Mouse (Mus musculus): ENCODE measurements around the gene Myg1. TPM values are rescaled to one million over a fixed set of nuclear protein-coding genes. Genes with fewer than 3 reads are reported as not detected.

Gene Myg1
- polyA plus RNA-seq, 1 experiment from 2014 or later = 118 TPM

GRCm38 (mm10) chr15:102356501-102357325 is 25.2 kb downstream of the Myg1 start:
- Histone ChIP-seq H3K4me3 (ENCODE audit: low read length) (peak overlapping the region; percentile 59), H3K4me2 (replicated peaks; ENCODE audit: low read depth, low read length) (peak overlapping the region; percentile 95), H3K27ac (ENCODE audit: low read length) (peak overlapping the region; percentile 92), H3K9me3 (ENCODE audit: low read length) (no peaks in the 10 kb centered on the region), H3K36me3 (ENCODE audit: insufficient read depth, low read length) (no peaks in the 10 kb centered on the region), H3K27me3 (ENCODE audit: insufficient read depth, low read length) (peaks cover 12% of the 10 kb centered on the region), H3K4me1 (ENCODE audit: insufficient read depth, low read length) (peaks cover 23% of the 10 kb centered on the region), H3K9ac (replicated peaks; ENCODE audit: low read length) (peak overlapping the region; percentile 86)
- 41% methylated on average over 16 of the region's 16 CpGs for WGBS
- no peak for ATAC-seq (ENCODE audit: low FRiP score, low TSS enrichment)

- Histone ChIP-seq H3K9ac (replicated peaks; ENCODE audit: low read length) (peak overlapping the region; percentile 52), H3K4me1 (ENCODE audit: insufficient read depth, low read length) (peaks cover 32% of the 10 kb centered on the region), H3K9me3 (ENCODE audit: low read length) (no peaks in the 10 kb centered on the region), H3K4me3 (ENCODE audit: low read length) (peak overlapping the region; percentile 23; the same call in 1 of the 2 replicates), H3K27me3 (ENCODE audit: insufficient read depth, low read length) (peaks cover 16% of the 10 kb centered on the region), H3K4me2 (replicated peaks; ENCODE audit: low read depth, low read length) (peak overlapping the region; percentile 53), H3K36me3 (ENCODE audit: insufficient read depth, low read length) (no peaks in the 10 kb centered on the region), H3K27ac (ENCODE audit: low read length) (no peak overlapping the region)
- no peak for ATAC-seq (ENCODE audit: low FRiP score, low TSS enrichment)
- 3% methylated on average over 25 of the region's 25 CpGs for WGBS
Measured at GRCm38 (mm10) chr15:102358126-102358525, 26.6 kb downstream of the Myg1 start.

- no peak for ATAC-seq (ENCODE audit: low FRiP score, low TSS enrichment)
- no peaks in the 10 kb centered on the region for H3K36me3 ChIP-seq (ENCODE audit: insufficient read depth, low read length)
- WGBS = 28% methylated on average over 5 of the region's 5 CpGs
- no peaks in the 10 kb centered on the region for H3K9me3 ChIP-seq (ENCODE audit: low read length)
- peaks cover 32% of the 10 kb centered on the region for H3K4me1 ChIP-seq (ENCODE audit: insufficient read depth, low read length)
- no peak overlapping the region for H3K4me3 ChIP-seq (ENCODE audit: low read length)
- H3K27ac ChIP-seq (ENCODE audit: low read length) = no peak overlapping the region
- no peak overlapping the region for H3K9ac ChIP-seq (replicated peaks; ENCODE audit: low read length)
- H3K4me2 ChIP-seq (replicated peaks; ENCODE audit: low read depth, low read length) = no peak overlapping the region
- peaks cover 16% of the 10 kb centered on the region for H3K27me3 ChIP-seq (ENCODE audit: insufficient read depth, low read length)
Measured at GRCm38 (mm10) chr15:102358834-102359233, 27.3 kb downstream of the Myg1 start.

- Histone ChIP-seq H3K36me3 (ENCODE audit: insufficient read depth, low read length) (no peaks in the 10 kb centered on the region), H3K4me1 (ENCODE audit: insufficient read depth, low read length) (peaks cover 36% of the 10 kb centered on the region), H3K4me3 (ENCODE audit: low read length) (peak overlapping the region; percentile 26), H3K4me2 (replicated peaks; ENCODE audit: low read depth, low read length) (peak overlapping the region; percentile 57), H3K9me3 (ENCODE audit: low read length) (no peaks in the 10 kb centered on the region), H3K27ac (ENCODE audit: low read length) (peak overlapping the region; percentile 59; the same call in 1 of the 2 replicates), H3K27me3 (ENCODE audit: insufficient read depth, low read length) (peaks cover 14% of the 10 kb centered on the region), H3K9ac (replicated peaks; ENCODE audit: low read length) (peak overlapping the region; percentile 68)
- 4% methylated on average over 14 of the region's 14 CpGs for WGBS
- ATAC-seq (ENCODE audit: low FRiP score, low TSS enrichment) = peak; percentile 49; the same call in 1 of the 2 replicates
Measured at GRCm38 (mm10) chr15:102362648-102363047, 31.1 kb downstream of the Myg1 start.

GRCm38 (mm10) chr15:102364678-102365077 is 33.2 kb downstream of the Myg1 start:
- Histone ChIP-seq H3K9me3 (ENCODE audit: low read length) (no peaks in the 10 kb centered on the region), H3K4me3 (ENCODE audit: low read length) (no peak overlapping the region), H3K4me1 (ENCODE audit: insufficient read depth, low read length) (peaks cover 25% of the 10 kb centered on the region), H3K36me3 (ENCODE audit: insufficient read depth, low read length) (no peaks in the 10 kb centered on the region), H3K27me3 (ENCODE audit: insufficient read depth, low read length) (peaks cover 6% of the 10 kb centered on the region), H3K9ac (replicated peaks; ENCODE audit: low read length) (no peak overlapping the region), H3K4me2 (replicated peaks; ENCODE audit: low read depth, low read length) (no peak overlapping the region), H3K27ac (ENCODE audit: low read length) (no peak overlapping the region)
- no peak for ATAC-seq (ENCODE audit: low FRiP score, low TSS enrichment)
- 98% methylated on average over 1 of the region's 1 CpGs for WGBS

- no peaks in the 10 kb centered on the region for H3K36me3 ChIP-seq (ENCODE audit: insufficient read depth, low read length)
- H3K27ac ChIP-seq (ENCODE audit: low read length) = no peak overlapping the region; the same call in 1 of the 2 replicates
- no peak for ATAC-seq (ENCODE audit: low FRiP score, low TSS enrichment)
- 11% methylated on average over 6 of the region's 7 CpGs for WGBS
- peaks cover 36% of the 10 kb centered on the region for H3K4me1 ChIP-seq (ENCODE audit: insufficient read depth, low read length)
- H3K9ac ChIP-seq (replicated peaks; ENCODE audit: low read length) = peak overlapping the region; percentile 63
- H3K9me3 ChIP-seq (ENCODE audit: low read length) = no peaks in the 10 kb centered on the region
- peak overlapping the region; percentile 51 for H3K4me2 ChIP-seq (replicated peaks; ENCODE audit: low read depth, low read length)
- H3K4me3 ChIP-seq (ENCODE audit: low read length) = peak overlapping the region; percentile 35
- H3K27me3 ChIP-seq (ENCODE audit: insufficient read depth, low read length) = peaks cover 6% of the 10 kb centered on the region
Measured at GRCm38 (mm10) chr15:102366238-102366637, 34.7 kb downstream of the Myg1 start.

- Histone ChIP-seq H3K9ac (replicated peaks; ENCODE audit: low read length) (peak within 1 kb of the TSS; percentile 63), H3K27ac (ENCODE audit: low read length) (no peak within 1 kb of the TSS; the same call in 1 of the 2 replicates), H3K4me3 (ENCODE audit: low read length) (peak within 1 kb of the TSS; percentile 35), H3K9me3 (ENCODE audit: low read length) (no peaks in the 10 kb centered on the region), H3K4me2 (replicated peaks; ENCODE audit: low read depth, low read length) (peak within 1 kb of the TSS; percentile 51), H3K36me3 (ENCODE audit: insufficient read depth, low read length) (no peaks in the 10 kb centered on the region), H3K4me1 (ENCODE audit: insufficient read depth, low read length) (peaks cover 36% of the 10 kb centered on the region), H3K27me3 (ENCODE audit: insufficient read depth, low read length) (peaks cover 6% of the 10 kb centered on the region)
- 9% methylated on average over 15 of the region's 15 CpGs for WGBS
- no peak for ATAC-seq (ENCODE audit: low FRiP score, low TSS enrichment)
Measured at GRCm38 (mm10) chr15:102366733-102367344, 35.3 kb downstream of the Myg1 start, which contains the start of gene Sp7. Sp7 (minus strand) TSS chr15:102367182.

- Histone ChIP-seq H3K9me3 (ENCODE audit: low read length) (no peaks in the 10 kb centered on the region), H3K36me3 (ENCODE audit: insufficient read depth, low read length) (no peaks in the 10 kb centered on the region), H3K4me2 (replicated peaks; ENCODE audit: low read depth, low read length) (0 out of 2 replicates have a peak overlapping the region, but pooled peaks have one; percentile 23), H3K4me1 (ENCODE audit: insufficient read depth, low read length) (peaks cover 27% of the 10 kb centered on the region), H3K27ac (ENCODE audit: low read length) (no peak overlapping the region), H3K27me3 (ENCODE audit: insufficient read depth, low read length) (peaks cover 2% of the 10 kb centered on the region), H3K9ac (replicated peaks; ENCODE audit: low read length) (no peak overlapping the region), H3K4me3 (ENCODE audit: low read length) (no peak overlapping the region)
- WGBS = 9% methylated on average over 13 of the region's 13 CpGs
- ATAC-seq (ENCODE audit: low FRiP score, low TSS enrichment) = no peak
Measured at GRCm38 (mm10) chr15:102369972-102370371, 38.5 kb downstream of the Myg1 start.

- H3K27me3 ChIP-seq (ENCODE audit: insufficient read depth, low read length) = peaks cover 2% of the 10 kb centered on the region
- H3K9ac ChIP-seq (replicated peaks; ENCODE audit: low read length) = peak overlapping the region; percentile 50
- WGBS = 8% methylated on average over 10 of the region's 10 CpGs
- peak; percentile 62; the same call in 1 of the 2 replicates for ATAC-seq (ENCODE audit: low FRiP score, low TSS enrichment)
- H3K4me3 ChIP-seq (ENCODE audit: low read length) = no peak overlapping the region
- H3K4me1 ChIP-seq (ENCODE audit: insufficient read depth, low read length) = peaks cover 20% of the 10 kb centered on the region
- H3K36me3 ChIP-seq (ENCODE audit: insufficient read depth, low read length) = no peaks in the 10 kb centered on the region
- peak overlapping the region; percentile 22; the same call in 1 of the 2 replicates for H3K4me2 ChIP-seq (replicated peaks; ENCODE audit: low read depth, low read length)
- H3K9me3 ChIP-seq (ENCODE audit: low read length) = no peaks in the 10 kb centered on the region
- H3K27ac ChIP-seq (ENCODE audit: low read length) = no peak overlapping the region
Measured at GRCm38 (mm10) chr15:102370727-102371126, 39.2 kb downstream of the Myg1 start.
